Mouse (Mus musculus) thymus, adult 2 months (tissue): ENCODE measurements around the gene Klhl2. TPM values are rescaled to one million over a fixed set of nuclear protein-coding genes. Genes with fewer than 3 reads are reported as not detected.

Experiments used
- DNase-seq: peaks from one replicate; pipeline ENCODE4 v3.0.0; 2021
- H3K27ac ChIP-seq: fragments of 200-500 bp; 2 replicates; pipeline ENCODE4 v1.5.1; 2012; ENCODE audit warnings: low read length, control low read depth; ENCODE audit not compliant: control insufficient read depth, insufficient read depth
- H3K27me3 ChIP-seq: fragments of 200-500 bp; 2 replicates; pipeline ENCODE4 v1.6.1; 2012; ENCODE audit warnings: mild to moderate bottlenecking, low read length, moderate library complexity, mixed read lengths; ENCODE audit not compliant: control insufficient read depth, insufficient read depth
- H3K36me3 ChIP-seq: fragments of 200-500 bp; 2 replicates; pipeline ENCODE4 v1.6.1; 2012; ENCODE audit warnings: mild to moderate bottlenecking, low read length, moderate library complexity; ENCODE audit not compliant: control insufficient read depth, insufficient read depth
- H3K4me1 ChIP-seq: fragments of 200-500 bp; replicated peaks from 2 replicates; pipeline ENCODE4 v1.6.1; 2012; ENCODE audit warnings: low read length; ENCODE audit not compliant: control insufficient read depth, insufficient read depth
- H3K4me3 ChIP-seq: fragments of 200-500 bp; 2 replicates; pipeline ENCODE4 v1.5.1; 2012; ENCODE audit warnings: mild to moderate bottlenecking, low read length, control low read depth, moderate library complexity; ENCODE audit not compliant: control insufficient read depth, insufficient read depth
- CTCF ChIP-seq: fragments of 200-500 bp; IDR thresholded peaks from 2 replicates; pipeline ENCODE4 v1.5.1; 2012; ENCODE audit warnings: mild to moderate bottlenecking, control low read depth, low read length, moderate library complexity, borderline replicate concordance; ENCODE audit not compliant: control insufficient read depth, poor library complexity, insufficient read depth; ENCODE audit errors: extremely low read depth
- POLR2A ChIP-seq: fragments of 200-500 bp; IDR thresholded peaks from 2 replicates; pipeline ENCODE4 v1.6.1; 2012; ENCODE audit warnings: mild to moderate bottlenecking, low read length, control low read depth, moderate library complexity; ENCODE audit not compliant: control insufficient read depth, poor library complexity, insufficient read depth; ENCODE audit errors: extremely low read depth
- WGBS: fragments of 180-500 bp; shearing (Covaris S2); methylation state at CpG from one replicate; pipeline ENCODE4 v1.1.7; 2018; 5-methylcytosine and 5-hydroxymethylcytosine counted together
- polyA plus RNA-seq: library from polyadenylated mRNA; depleted of rRNA; stranded (reverse); fragments of >200 nt; gene quantifications from 2 replicates; pipeline ENCODE4 v1.2.3, GENCODE M21; 2012

Klhl2 gene
- polyA plus RNA-seq, 1 experiment = 8.2 TPM

- H3K27ac ChIP-seq = no peak overlapping the region
- no peaks in the 10 kb centered on the region for H3K36me3 ChIP-seq
- H3K4me3 ChIP-seq = no peak overlapping the region
- TF ChIP-seq POLR2A (no peak), CTCF (no peak)
- 92% methylated on average over 13 of the region's 13 CpGs for WGBS
- H3K4me1 ChIP-seq = no peaks in the 10 kb centered on the region
- no peak for DNase-seq
- H3K27me3 ChIP-seq = no peaks in the 10 kb centered on the region
Measured at GRCm38 (mm10) chr8:64832581-64833135, 17.2 kb downstream of the Klhl2 start.

- H3K4me3 ChIP-seq = no peak overlapping the region
- 57% methylated on average over 3 of the region's 3 CpGs for WGBS
- no peak overlapping the region for H3K27ac ChIP-seq
- H3K27me3 ChIP-seq = no peaks in the 10 kb centered on the region
- H3K4me1 ChIP-seq = no peaks in the 10 kb centered on the region
- H3K36me3 ChIP-seq = no peaks in the 10 kb centered on the region
- TF ChIP-seq CTCF (no peak), POLR2A (no peak)
- DNase-seq = no peak
Measured at GRCm38 (mm10) chr8:64831656-64832055, 18.2 kb downstream of the Klhl2 start.

- Histone ChIP-seq H3K4me3 (no peak overlapping the region), H3K27me3 (no peaks in the 10 kb centered on the region), H3K36me3 (no peaks in the 10 kb centered on the region), H3K27ac (no peak overlapping the region), H3K4me1 (peaks cover 3% of the 10 kb centered on the region; the same call in 1 of the 2 replicates)
- no peak for TF ChIP-seq POLR2A
- DNase-seq = no peak
- 97% methylated on average over 3 of the region's 3 CpGs for WGBS
Measured at GRCm38 (mm10) chr8:64829921-64830320, 19.9 kb downstream of the Klhl2 start.

- 92% methylated on average over 9 of the region's 9 CpGs for WGBS
- no peak for DNase-seq
- Histone ChIP-seq H3K27ac (no peak overlapping the region), H3K4me3 (no peak overlapping the region), H3K27me3 (no peaks in the 10 kb centered on the region), H3K36me3 (no peaks in the 10 kb centered on the region), H3K4me1 (peaks cover 3% of the 10 kb centered on the region; the same call in 1 of the 2 replicates)
- no peak for TF ChIP-seq CTCF
- no peak for TF ChIP-seq POLR2A
Measured at GRCm38 (mm10) chr8:64829391-64829790, 20.4 kb downstream of the Klhl2 start.

GRCm38 (mm10) chr8:64828466-64828865, 21.4 kb downstream of the Klhl2 start:
- Histone ChIP-seq H3K4me1 (peaks cover 3% of the 10 kb centered on the region; the same call in 1 of the 2 replicates), H3K27me3 (no peaks in the 10 kb centered on the region), H3K36me3 (no peaks in the 10 kb centered on the region), H3K27ac (no peak overlapping the region), H3K4me3 (no peak overlapping the region)
- WGBS = 82% methylated on average over 15 of the region's 15 CpGs
- DNase-seq = no peak
- TF ChIP-seq CTCF (no peak), POLR2A (no peak)

- Histone ChIP-seq H3K4me1 (peaks cover 3% of the 10 kb centered on the region; the same call in 1 of the 2 replicates), H3K36me3 (no peaks in the 10 kb centered on the region), H3K27me3 (no peaks in the 10 kb centered on the region), H3K27ac (no peak overlapping the region), H3K4me3 (no peak overlapping the region)
- WGBS = 94% methylated on average over 10 of the region's 10 CpGs
- TF ChIP-seq CTCF (no peak), POLR2A (no peak)
- DNase-seq = no peak
Measured at GRCm38 (mm10) chr8:64827356-64827755, 22.5 kb downstream of the Klhl2 start.

- no peak overlapping the region for H3K27ac ChIP-seq
- 22% methylated on average over 8 of the region's 8 CpGs for WGBS
- no peak overlapping the region for H3K4me3 ChIP-seq
- H3K4me1 ChIP-seq = peaks cover 3% of the 10 kb centered on the region; the same call in 1 of the 2 replicates
- TF ChIP-seq CTCF (no peak), POLR2A (no peak)
- H3K36me3 ChIP-seq = no peaks in the 10 kb centered on the region
- no peak for DNase-seq
- no peaks in the 10 kb centered on the region for H3K27me3 ChIP-seq
Measured at GRCm38 (mm10) chr8:64826461-64826860, 23.4 kb downstream of the Klhl2 start.
